Mouse (Mus musculus) heart, adult 2 months (tissue): ENCODE data around the gene Mocs3.

Experiments
- CTCF ChIP-seq: fragments of 200-600 bp; IDR thresholded peaks from 2 replicates; pipeline ENCODE4 v1.8.1; 2022; ENCODE audit warnings: antibody characterized with exemption, mild to moderate bottlenecking, moderate library complexity
- POLR2A ChIP-seq: fragments of 200-500 bp; IDR thresholded peaks from 2 replicates; pipeline ENCODE4 v1.6.1; 2011; ENCODE audit warnings: mild to moderate bottlenecking, low read depth, low read length, control low read depth; ENCODE audit not compliant: insufficient read depth

DNA sequence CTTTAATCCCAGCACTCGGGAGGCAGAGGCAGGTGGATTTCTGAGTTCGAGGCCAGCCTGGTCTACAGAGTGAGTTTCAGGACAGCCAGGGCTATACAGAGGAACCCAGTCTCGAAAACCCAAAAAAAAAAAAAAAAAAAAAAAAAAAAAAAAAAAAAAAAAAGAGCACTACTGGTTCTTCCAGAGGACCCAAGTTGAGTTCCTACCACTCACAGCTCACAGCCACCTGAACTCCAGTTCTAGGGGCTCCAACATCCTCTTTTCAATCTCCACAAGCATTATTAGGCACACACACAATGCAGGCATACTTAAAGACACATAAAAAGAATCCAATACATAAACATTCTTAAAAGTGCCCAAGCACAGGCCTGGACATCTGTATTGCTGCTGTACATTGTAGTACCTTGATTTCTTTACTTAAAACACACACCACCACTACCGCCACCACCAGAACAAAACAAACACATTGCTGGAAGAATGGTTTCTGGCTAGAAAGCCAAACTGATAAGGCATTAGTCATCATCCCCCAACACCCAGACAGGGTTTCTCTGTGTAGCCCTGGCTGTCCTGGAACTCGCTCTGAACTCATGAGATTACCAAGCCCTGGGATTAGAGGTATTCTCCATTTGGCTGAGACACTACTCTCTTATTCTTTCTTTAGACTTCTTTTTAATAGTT lies 30.3 kb upstream of the Mocs3 start:
- TF ChIP-seq POLR2A: no peak
- TF ChIP-seq CTCF: no peak
